Mouse (Mus musculus): ENCODE measurements at regions not wholly inside any gene's neighbourhood (a gene's known extent, or its start where the extent isn't known, plus 50 kb on each side); places are given as distances from the start of the nearest gene placed in this dataset.

- TF ChIP-seq EP300 (IDR thresholded peaks at IDR 0.05) (no peak), CTCF (IDR thresholded peaks at IDR 0.05) (no peak)
These were observed 55.6 kb upstream of the Mbnl1 start for GRCm38 (mm10) chr3:60417001-60417400.
